Mouse (Mus musculus) v-Abl transformed pro-B cells (cell line): ENCODE results near the gene Wdr74.

Experiments
- in situ Hi-C, 2 experiments: fragments of 400-800 bp; cut with MboI; formaldehyde crosslinking; loops; one replicate each; pipeline ENCODE4 v1.15.1; 2025; ENCODE audit not compliant: unreplicated experiment in 2 of 2

Gene Wdr74

GRCm38 (mm10) chr19:8734334-8734733 lies 1.3 kb upstream of the Wdr74 start:
- in situ Hi-C loops, result loop anchor here in 1 of 2 experiments (25.0 kb wide), 1 partner anchor 203 kb away; the partner anchor contains the start of genes Eml3, Mta2 and Rom1

DNA sequence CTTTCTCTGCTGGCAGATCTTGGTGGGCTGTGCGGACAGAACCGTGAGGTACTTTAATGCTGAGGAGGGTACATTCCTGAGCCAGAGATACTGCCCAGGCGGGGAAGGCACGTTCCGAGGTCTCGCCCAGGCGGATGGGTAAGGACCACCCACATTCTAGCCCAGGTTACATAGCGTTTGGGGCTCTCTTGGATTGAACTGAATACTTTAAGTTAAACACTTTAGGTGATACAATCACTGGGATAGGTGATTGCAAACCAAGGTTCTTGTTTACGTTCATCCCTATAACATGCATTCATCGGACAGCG lies 487 bp downstream of the Wdr74 start:
- in situ Hi-C loops, result loop anchor here in 1 of 2 experiments (25.0 kb wide), 1 partner anchor 201 kb away; the partner anchor contains the start of genes Eml3, Mta2 and Rom1

GRCm38 (mm10) chr19:8738911-8739310 lies 3.3 kb downstream of the Wdr74 start:
- in situ Hi-C loops, result loop anchor here in 1 of 2 experiments (25.0 kb wide), 1 partner anchor 198 kb away; the partner anchor contains the start of genes Eml3, Mta2 and Rom1

DNA sequence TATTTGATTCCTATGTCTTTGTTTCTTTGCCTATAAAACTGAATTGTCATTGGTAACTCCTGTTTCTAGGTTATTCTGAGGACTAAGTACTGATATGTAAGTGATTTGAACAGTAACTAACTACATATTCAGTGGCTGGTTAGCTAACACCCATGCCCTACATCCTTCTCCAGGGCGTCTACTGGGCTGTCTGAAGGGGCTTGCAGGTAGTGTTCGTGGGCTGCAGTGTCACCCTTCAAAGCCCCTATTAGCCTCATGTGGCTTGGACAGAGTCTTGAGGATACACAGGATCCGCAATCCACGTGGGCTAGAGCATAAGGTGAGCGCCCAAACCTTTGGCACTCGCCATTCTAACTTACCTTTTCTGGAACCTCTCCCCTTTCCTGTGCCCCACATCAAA lies 4.0 kb downstream of the Wdr74 start:
- in situ Hi-C loops, result loop anchor here in 1 of 2 experiments (5.0 to 25.0 kb wide), 2 partner anchors 78 to 198 kb away; partner anchors contain the start of genes Eml3, Mta2, Rom1 and Ttc9c

DNA sequence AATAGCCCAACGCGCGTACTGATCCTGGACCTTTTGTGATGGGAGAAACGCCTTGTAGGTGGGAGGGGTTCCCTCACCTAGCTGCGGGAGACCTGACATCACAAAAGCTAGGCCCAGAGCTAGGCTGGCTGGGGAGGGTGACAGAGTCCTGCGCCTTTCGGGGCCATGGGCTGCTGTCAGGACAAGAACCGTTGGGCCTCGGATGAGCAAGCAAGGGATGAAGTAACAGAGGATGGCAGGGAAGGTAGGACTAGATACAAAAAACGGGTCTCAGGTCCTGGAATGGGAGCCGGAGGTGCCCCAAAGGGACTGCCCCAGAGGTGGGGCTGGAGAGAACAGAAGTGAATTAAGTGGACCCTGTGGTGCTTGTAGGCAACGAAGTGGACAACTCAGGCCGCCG lies 5.0 kb downstream of the Wdr74 start, which contains the start of gene 1700092M07Rik:
1700092M07Rik (plus strand) TSS at position 116 of the 400 bp plus-strand sequence.
- in situ Hi-C loops, result loop anchor here in 1 of 2 experiments (5.0 to 25.0 kb wide), 2 partner anchors 77 to 197 kb away; partner anchors contain the start of genes Eml3, Mta2, Rom1 and Ttc9c

GRCm38 (mm10) chr19:8741243-8741869 lies 5.7 kb downstream of the Wdr74 start, which contains the start of gene Stx5a:
Gene Stx5a (plus strand): TSS chr19:8741413.
- in situ Hi-C loops, result loop anchor here in 1 of 2 experiments (5.0 to 25.0 kb wide), 2 partner anchors 76 to 196 kb away; partner anchors contain the start of genes Eml3, Mta2, Rom1 and Ttc9c

GRCm38 (mm10) chr19:8742176-8742575 lies 6.5 kb downstream of the Wdr74 start:
- in situ Hi-C loops, result loop anchor here in 1 of 2 experiments (5.0 to 25.0 kb wide), 2 partner anchors 75 to 195 kb away; partner anchors contain the start of genes Eml3, Mta2, Rom1 and Ttc9c

- in situ Hi-C loops, result loop anchor here in 1 of 2 experiments (25.0 kb wide), 1 partner anchor 192 kb away; the partner anchor contains the start of genes Eml3, Mta2 and Rom1
Observed at GRCm38 (mm10) chr19:8745382-8745781, 9.8 kb downstream of the Wdr74 start.

DNA sequence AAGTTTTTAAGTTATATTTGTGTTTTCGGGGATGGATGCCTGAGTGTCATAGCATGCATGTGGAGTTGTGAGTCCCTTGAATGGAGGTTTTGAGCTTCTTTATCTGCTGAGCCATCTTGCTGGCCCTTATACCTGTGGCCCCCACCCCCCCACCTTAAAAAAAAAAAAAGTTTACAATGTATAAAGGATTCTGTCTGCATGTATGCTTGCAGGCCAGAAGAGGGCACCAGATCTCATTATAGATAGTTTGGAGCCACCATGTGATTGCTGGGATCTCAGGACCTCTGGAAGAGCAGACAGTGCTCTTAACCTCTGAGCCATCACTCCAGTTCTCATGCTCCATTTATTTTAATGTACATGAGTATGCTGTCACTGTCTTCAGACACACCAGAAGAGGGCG lies 11.7 kb downstream of the Wdr74 start:
- in situ Hi-C loops, result loop anchor here in 1 of 2 experiments (25.0 kb wide), 1 partner anchor 190 kb away; the partner anchor contains the start of genes Eml3, Mta2 and Rom1

DNA sequence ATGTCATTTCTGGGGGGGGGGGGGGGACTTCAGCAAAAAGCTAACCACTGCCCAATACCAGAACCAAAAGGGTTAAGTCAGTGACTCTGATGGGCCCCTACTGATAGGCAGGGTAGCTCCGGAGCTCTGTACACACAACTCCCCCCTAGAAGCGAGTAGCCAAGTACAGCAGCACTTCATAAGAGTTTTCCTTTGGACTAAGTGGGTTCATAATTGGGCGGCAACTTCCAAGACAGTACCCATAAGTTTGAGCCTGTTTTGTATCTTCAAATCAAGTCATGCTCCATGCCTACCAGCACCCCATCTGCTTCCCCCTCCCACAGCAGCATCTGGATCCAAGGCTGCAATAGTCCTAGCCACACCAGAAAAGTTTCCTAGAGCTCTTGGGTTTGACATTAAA lies 20.0 kb downstream of the Wdr74 start:
- in situ Hi-C loops, result no loop called here

- in situ Hi-C loops, result no loop called here
Observed at GRCm38 (mm10) chr19:8756635-8757387, 21.2 kb downstream of the Wdr74 start, which contains the start of gene Nxf1. Gene Nxf1 (plus strand): TSS chr19:8757073.

DNA sequence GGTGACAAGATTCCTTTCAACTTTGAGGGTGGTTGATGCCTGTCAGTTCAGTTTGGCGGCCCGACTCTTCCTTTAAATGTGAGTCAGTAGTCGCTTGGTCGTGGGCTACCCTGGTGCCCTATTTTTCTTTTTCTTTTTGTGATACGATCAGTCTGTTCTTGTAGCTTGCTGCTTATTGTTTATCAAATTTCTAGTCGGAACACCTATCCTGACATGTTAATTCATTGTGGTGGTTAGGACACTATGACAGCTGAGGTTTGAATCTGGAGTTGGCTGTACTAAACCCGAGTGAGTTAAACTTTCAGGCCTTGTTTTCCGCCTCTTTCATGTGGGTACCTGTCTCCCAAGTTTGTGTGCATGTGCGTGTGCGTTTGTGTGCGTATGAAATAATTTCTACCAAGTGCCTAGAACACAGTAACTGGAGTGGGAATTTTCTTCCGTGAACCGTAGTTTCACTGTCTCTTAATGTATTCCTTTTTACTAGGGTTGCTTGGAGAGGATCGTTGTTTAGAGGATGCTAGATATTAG lies 21.9 kb downstream of the Wdr74 start:
- in situ Hi-C loops, result no loop called here

- in situ Hi-C loops, result no loop called here
Observed at GRCm38 (mm10) chr19:8758899-8759298, 23.3 kb downstream of the Wdr74 start.

DNA sequence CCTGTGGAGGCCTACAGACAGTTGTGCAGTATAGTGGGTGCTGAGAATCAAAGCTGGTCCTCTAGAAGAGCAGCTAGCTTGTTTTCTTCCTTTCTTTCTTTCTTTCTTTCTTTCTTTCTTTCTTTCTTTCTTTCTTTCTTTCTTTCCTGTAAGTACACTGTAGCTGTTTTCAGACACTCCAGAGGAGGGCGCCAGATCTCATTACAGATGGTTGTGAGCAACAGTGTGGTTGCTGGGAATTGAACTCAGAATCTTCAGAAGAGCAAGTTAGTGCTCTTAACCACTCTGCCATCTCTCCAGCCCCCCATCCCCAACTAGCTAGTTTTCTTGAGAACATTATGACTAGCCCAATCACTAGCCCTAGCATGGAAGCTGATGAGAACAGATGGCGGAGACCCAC lies 25.1 kb downstream of the Wdr74 start:
- in situ Hi-C loops, result no loop called here

GRCm38 (mm10) chr19:8763276-8763675 lies 27.6 kb downstream of the Wdr74 start:
- in situ Hi-C loops, result no loop called here

GRCm38 (mm10) chr19:8765562-8765961 lies 29.9 kb downstream of the Wdr74 start:
- in situ Hi-C loops, result no loop called here

DNA sequence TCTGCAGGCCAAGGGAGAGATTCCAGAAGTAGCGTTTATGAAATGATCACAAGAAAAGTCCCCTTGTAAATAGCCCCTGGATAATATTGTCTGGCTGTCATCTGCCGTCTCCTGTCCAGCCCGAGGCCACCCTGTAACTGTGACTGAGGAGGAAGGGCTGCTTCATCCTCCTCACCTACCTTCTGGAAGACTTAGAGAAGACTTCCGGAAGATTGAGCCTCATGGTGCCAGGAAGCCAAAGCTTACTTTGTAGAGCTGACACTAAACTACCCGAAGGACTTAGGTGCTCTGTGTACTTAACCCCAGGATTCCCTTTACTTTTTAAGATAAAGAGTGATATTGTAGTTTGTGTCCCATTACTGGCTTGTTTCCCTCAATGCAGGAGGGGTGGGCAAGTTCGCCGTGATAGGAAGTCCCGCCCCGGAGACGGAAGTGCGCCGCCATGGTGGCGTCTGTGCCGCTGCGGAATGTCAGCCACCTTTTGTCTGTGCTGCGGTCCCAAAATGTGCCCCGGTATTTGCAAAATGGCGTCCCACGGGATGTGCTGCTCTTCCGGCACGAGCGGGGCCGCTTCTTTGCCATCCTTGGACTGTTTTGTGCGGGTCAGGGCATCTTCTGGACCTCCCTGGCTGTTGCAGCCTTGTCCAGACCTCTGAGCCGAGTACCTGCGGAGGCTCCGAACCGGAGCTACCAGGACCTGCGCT lies 35.1 kb downstream of the Wdr74 start, which contains the start of gene Tmem223:
Tmem223 (plus strand) TSS at position 430 of the 704 bp plus-strand sequence.
- in situ Hi-C loops, result loop anchor here in 1 of 2 experiments (5.0 kb wide), 1 partner anchor 47 kb away; the partner anchor contains the start of gene Ttc9c

- in situ Hi-C loops, result loop anchor here in 1 of 2 experiments (5.0 kb wide), 1 partner anchor 44 kb away; the partner anchor contains the start of gene Ttc9c
Observed at GRCm38 (mm10) chr19:8772996-8773395, 37.4 kb downstream of the Wdr74 start.

GRCm38 (mm10) chr19:8773409-8773808 lies 37.8 kb downstream of the Wdr74 start:
- in situ Hi-C loops, result loop anchor here in 1 of 2 experiments (5.0 kb wide), 1 partner anchor 44 kb away; the partner anchor contains the start of gene Ttc9c
